Mouse (Mus musculus) neural tube, embryonic 14.5 days (tissue): ENCODE measurements around the gene Ano8. TPM values are rescaled to one million over a fixed set of nuclear protein-coding genes. Genes with fewer than 3 reads are reported as not detected.
"Not testable (repeated sequence)": the region's sequence is repeated elsewhere in the genome, so short reads cannot be mapped to it uniquely, and the experiment has no call there.

ENCODE experiments used
- ATAC-seq: fragments of 200-750 bp; cut with Nextera tagmentation; 2 replicates; pipeline ENCODE4 v1.8.0; 2017; ENCODE audit warnings: low read depth, mild to moderate bottlenecking, moderate TSS enrichment, moderate library complexity
- H3K27ac ChIP-seq: fragments of 300-500 bp; sonication (generic); 2 replicates; pipeline ENCODE4 v1.5.1; 2014; ENCODE audit warnings: low read depth, mild to moderate bottlenecking, control low read depth, low read length, moderate library complexity, mixed read lengths
- H3K27me3 ChIP-seq: fragments of 300-500 bp; sonication (generic); 2 replicates; pipeline ENCODE4 v1.6.1; 2014; ENCODE audit warnings: low read length; ENCODE audit not compliant: control insufficient read depth, insufficient read depth
- H3K36me3 ChIP-seq: fragments of 300-500 bp; sonication (generic); 2 replicates; pipeline ENCODE4 v1.6.1; 2014; ENCODE audit warnings: low read length, mixed read lengths; ENCODE audit not compliant: control insufficient read depth, insufficient read depth
- H3K4me1 ChIP-seq: fragments of 300-500 bp; sonication (generic); 2 replicates; pipeline ENCODE4 v1.6.1; 2014; ENCODE audit warnings: low read length; ENCODE audit not compliant: control insufficient read depth, insufficient read depth
- H3K4me2 ChIP-seq: fragments of 300-500 bp; sonication (generic); 2 replicates; pipeline ENCODE4 v1.6.1; 2014; ENCODE audit warnings: mild to moderate bottlenecking, low read depth, low read length, control low read depth
- H3K4me3 ChIP-seq: fragments of 300-500 bp; sonication (generic); 2 replicates; pipeline ENCODE4 v1.5.1; 2014; ENCODE audit warnings: low read depth, low read length, control low read depth, mixed read lengths
- H3K9ac ChIP-seq: fragments of 300-500 bp; sonication (generic); replicated peaks from 2 replicates; pipeline ENCODE4 v1.6.1; 2014; ENCODE audit warnings: low read depth, mild to moderate bottlenecking, control low read depth, low read length, mixed read lengths
- H3K9me3 ChIP-seq: fragments of 300-500 bp; sonication (generic); 2 replicates; pipeline ENCODE4 v1.6.1; 2016; ENCODE audit warnings: low read length; ENCODE audit not compliant: control insufficient read depth
- WGBS: fragments of 180-500 bp; shearing (Covaris S2); extraction: QIAGEN DNeasy Blood & Tissue Kit; methylation state at CpG from one replicate; pipeline ENCODE4 v1.1.7; 2014; 5-methylcytosine and 5-hydroxymethylcytosine counted together
- polyA plus RNA-seq: library from polyadenylated mRNA; unstranded; fragments of >200 nt; fragmentation: Nextera tagmentation; extraction: Ambion mirVana; gene quantifications from 2 replicates; pipeline ENCODE4 v1.2.1, GENCODE M21; 2014

Ano8 gene
- polyA plus RNA-seq, 1 experiment from 2014 or later: 8.4 TPM

DNA sequence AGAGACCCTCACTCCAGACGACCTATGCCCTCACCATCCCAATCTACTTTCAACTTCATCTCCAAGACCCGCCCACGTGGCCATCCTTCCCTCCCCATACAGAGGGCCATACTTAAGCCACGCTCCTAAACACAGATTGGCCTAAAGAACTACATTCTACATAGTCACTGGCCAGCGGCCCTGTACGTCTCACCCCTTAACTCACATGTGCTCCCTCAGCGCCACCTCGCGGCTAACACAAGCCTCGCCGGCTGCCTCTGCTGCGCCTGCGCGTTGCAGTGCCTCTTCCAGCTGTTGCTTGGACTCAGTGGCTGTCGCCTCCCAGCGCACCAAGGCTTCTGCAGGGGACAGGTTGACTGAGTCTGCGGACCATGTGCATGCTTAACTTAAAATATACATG lies 35.9 kb upstream of the Ano8 start:
- 7% methylated on average over 17 of the region's 17 CpGs for WGBS
- Histone ChIP-seq H3K9me3 (no peaks in the 10 kb centered on the region), H3K9ac (no peak overlapping the region), H3K27ac (no peak overlapping the region), H3K4me1 (0 out of 2 replicates have a peak, but pooled peaks cover 4% of the 10 kb centered on the region), H3K4me3 (no peak overlapping the region), H3K27me3 (peaks cover 9% of the 10 kb centered on the region), H3K36me3 (no peaks in the 10 kb centered on the region), H3K4me2 (0 out of 2 replicates have a peak overlapping the region, but pooled peaks have one; percentile 6)
- ATAC-seq: peak; percentile 82

DNA sequence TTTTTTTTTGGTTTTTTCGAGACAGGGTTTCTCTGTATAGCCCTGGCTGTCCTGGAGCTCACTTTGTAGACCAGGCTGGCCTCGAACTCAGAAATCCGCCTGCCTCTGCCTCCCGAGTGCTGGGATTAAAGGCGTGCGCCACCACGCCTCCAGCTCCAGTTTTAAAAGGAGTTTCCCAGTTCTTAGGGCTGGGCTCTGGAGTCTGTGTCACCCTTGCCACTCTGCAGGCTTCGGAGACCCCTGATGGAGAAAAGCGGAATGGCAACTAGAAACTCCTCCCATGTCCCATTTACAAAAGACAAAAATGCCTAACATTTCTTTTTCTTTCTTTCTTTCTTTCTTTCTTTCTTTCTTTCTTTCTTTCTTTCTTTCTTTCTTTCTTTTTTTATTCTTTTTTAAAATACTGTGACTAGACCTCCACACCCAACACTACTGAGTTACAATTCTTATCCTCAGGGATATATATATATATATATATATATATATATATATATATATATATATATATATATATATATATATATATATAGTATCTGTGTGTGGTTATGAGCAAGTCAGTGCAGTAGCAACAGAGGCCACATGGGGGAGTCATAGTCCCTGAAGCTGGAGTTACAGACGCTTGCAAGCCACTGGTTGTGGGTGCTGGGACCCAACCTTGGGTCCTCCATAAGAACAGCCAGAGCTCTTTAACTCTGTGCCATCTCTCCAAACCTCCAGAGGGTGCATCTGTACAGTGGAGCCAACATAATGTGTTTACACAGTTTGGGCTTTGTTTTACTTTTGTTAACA lies 33.5 kb upstream of the Ano8 start:
- H3K4me2 ChIP-seq, H3K9me3 ChIP-seq, H3K27me3 ChIP-seq, H3K4me3 ChIP-seq, H3K27ac ChIP-seq, H3K36me3 ChIP-seq, H3K9ac ChIP-seq, H3K4me1 ChIP-seq: not testable (repeated sequence)
- WGBS: 33% methylated on average over 9 of the region's 10 CpGs
- 0 out of 2 replicates have a peak, but pooled peaks have one; percentile 41 for ATAC-seq

DNA sequence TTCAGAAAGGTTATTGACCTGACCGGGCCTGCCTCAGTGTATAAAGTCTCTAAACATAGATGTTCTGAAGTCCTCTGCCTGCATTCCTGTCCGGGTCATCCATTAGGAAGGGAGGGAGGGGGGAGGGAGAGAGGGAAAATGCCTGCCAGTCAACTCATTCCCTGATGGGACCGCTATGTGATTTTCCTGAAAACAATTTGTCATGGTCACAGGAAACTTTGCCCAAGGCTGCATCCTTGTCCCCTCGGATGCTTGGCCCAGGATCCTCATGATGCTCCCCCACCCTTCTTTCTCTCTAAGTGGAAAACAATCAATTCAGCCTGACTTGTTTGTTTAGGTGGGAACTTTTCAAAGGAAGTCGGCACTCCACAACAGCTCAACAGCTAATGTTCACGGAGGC lies 31.0 kb upstream of the Ano8 start:
- WGBS: 15% methylated on average over 6 of the region's 6 CpGs
- no peaks in the 10 kb centered on the region for H3K9me3 ChIP-seq
- H3K9ac ChIP-seq: no peak overlapping the region
- no peaks in the 10 kb centered on the region for H3K36me3 ChIP-seq
- H3K27ac ChIP-seq: no peak overlapping the region
- ATAC-seq: no peak
- H3K27me3 ChIP-seq: no peaks in the 10 kb centered on the region
- H3K4me1 ChIP-seq: no peaks in the 10 kb centered on the region
- H3K4me2 ChIP-seq: no peak overlapping the region
- no peak overlapping the region for H3K4me3 ChIP-seq

DNA sequence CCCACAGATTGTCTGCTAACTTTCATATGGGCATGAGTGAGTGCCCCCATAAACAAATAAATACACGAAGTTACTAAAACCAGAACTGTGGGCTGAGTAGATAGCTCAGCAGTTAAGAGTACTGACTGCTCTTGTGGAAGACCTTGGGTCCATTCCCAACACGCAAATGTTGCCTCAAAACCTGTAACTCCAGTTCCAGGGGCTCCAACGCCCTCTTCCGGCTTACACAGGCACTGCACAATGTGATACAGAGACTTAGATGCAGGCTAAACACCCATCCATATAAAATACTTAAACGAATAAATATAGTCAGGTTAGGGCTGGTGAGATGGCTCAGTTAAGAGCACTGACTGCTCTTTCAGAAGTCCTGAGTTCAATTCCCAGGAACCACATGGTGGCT lies 29.3 kb upstream of the Ano8 start:
- Histone ChIP-seq H3K4me1 (no peaks in the 10 kb centered on the region), H3K27me3 (no peaks in the 10 kb centered on the region), H3K9ac (no peak overlapping the region), H3K4me3 (no peak overlapping the region), H3K27ac (no peak overlapping the region), H3K36me3 (no peaks in the 10 kb centered on the region), H3K4me2 (no peak overlapping the region), H3K9me3 (no peaks in the 10 kb centered on the region)
- 74% methylated on average over 5 of the region's 5 CpGs for WGBS
- ATAC-seq: no peak

DNA sequence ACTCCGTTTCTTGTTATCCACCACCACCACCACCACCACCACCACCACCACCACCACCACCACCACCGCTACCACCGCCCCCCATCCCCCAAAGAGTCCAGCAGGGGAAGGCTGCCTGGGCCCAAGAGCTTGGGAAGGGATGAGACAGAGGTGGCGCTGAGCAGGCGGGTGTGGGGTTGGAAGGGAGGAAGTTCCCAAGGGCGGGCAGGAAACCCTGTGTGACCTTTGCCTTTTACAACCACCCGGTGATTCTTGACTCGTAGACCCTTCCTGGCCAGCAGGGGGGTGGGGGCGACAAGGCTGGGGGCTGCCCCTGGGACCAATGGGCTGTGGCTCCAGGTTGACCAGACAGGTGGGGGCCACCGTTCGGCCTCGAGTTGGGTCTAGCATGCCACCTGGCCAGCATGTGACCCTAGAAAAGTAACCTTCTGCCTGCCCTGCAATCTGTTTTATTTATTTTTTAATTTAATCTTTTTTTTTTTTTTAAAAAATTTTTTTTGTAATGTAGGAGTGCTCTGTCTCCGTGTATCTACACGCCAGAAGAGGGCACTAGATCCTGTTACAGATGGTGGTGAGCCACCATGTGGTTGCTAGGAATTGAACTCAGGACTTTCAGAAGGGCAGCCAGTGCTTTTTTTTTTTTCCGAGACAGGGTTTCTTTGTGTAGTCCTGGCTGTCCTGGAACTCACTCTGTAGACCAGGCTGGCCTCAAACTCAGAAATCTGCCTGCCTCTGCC lies 27.4 kb upstream of the Ano8 start:
- Histone ChIP-seq H3K27me3 (peaks cover 7% of the 10 kb centered on the region), H3K4me3 (no peak overlapping the region), H3K9me3 (no peaks in the 10 kb centered on the region), H3K9ac (no peak overlapping the region), H3K36me3 (no peaks in the 10 kb centered on the region), H3K4me2 (no peak overlapping the region), H3K27ac (no peak overlapping the region), H3K4me1 (no peaks in the 10 kb centered on the region)
- 65% methylated on average over 12 of the region's 15 CpGs for WGBS
- no peak for ATAC-seq

DNA sequence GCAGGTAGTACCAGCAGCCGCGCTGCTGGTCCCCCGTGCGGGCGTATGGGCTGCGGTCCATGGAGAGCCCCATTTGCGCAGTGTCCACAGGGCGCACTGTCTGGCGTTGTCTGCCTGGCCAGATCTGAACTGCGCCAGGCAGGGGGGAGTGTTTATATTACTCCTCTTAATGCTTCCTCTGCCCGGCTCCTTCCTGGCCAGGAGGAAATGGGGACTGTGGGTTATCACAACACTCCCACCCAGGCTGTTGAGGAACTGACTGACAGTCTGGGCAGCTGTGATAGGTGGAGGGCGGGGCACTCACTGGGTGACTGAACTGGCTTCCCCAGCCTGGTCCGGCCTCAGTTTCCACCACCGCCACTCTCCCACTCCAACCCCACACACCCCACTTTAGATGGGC lies 25.9 kb upstream of the Ano8 start, which contains the start of gene Plvap:
TSS of gene Plvap (minus strand) at position 109 of the 400 bp plus-strand sequence.
- H3K4me2 ChIP-seq: no peak within 1 kb of the TSS
- no peak within 1 kb of the TSS for H3K4me3 ChIP-seq
- 62% methylated on average over 14 of the region's 14 CpGs for WGBS
- no peak within 1 kb of the TSS for H3K9ac ChIP-seq
- no peaks in the 10 kb centered on the region for H3K9me3 ChIP-seq
- ATAC-seq: no peak
- no peaks in the 10 kb centered on the region for H3K36me3 ChIP-seq
- peaks cover 21% of the 10 kb centered on the region for H3K27me3 ChIP-seq
- H3K27ac ChIP-seq: no peak within 1 kb of the TSS
- H3K4me1 ChIP-seq: no peaks in the 10 kb centered on the region

DNA sequence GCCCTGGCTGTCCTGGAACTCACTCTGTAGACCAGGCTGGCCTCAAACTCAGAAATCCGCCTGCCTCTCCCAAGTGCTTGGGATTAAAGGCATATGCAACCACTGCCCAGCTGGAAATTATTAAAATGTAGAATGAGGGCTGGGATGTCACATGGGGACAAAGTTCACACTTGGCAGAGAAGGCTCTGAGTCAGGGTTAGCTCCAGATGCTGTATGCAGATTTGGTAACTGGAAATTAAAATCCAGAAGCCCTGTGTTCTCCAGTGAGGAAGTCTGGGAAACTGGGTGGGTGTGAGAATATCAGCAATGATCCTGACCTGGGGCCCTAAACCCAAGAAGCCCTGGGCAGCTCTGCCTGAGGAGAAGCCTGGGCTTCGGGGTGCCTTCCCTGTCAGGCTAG lies 23.6 kb upstream of the Ano8 start:
- peaks cover 32% of the 10 kb centered on the region for H3K27me3 ChIP-seq
- H3K9ac ChIP-seq: no peak overlapping the region
- no peak overlapping the region for H3K4me2 ChIP-seq
- 76% methylated on average over 2 of the region's 2 CpGs for WGBS
- no peak overlapping the region for H3K27ac ChIP-seq
- no peak overlapping the region for H3K4me3 ChIP-seq
- no peak for ATAC-seq
- no peaks in the 10 kb centered on the region for H3K9me3 ChIP-seq
- H3K36me3 ChIP-seq: no peaks in the 10 kb centered on the region
- no peaks in the 10 kb centered on the region for H3K4me1 ChIP-seq

DNA sequence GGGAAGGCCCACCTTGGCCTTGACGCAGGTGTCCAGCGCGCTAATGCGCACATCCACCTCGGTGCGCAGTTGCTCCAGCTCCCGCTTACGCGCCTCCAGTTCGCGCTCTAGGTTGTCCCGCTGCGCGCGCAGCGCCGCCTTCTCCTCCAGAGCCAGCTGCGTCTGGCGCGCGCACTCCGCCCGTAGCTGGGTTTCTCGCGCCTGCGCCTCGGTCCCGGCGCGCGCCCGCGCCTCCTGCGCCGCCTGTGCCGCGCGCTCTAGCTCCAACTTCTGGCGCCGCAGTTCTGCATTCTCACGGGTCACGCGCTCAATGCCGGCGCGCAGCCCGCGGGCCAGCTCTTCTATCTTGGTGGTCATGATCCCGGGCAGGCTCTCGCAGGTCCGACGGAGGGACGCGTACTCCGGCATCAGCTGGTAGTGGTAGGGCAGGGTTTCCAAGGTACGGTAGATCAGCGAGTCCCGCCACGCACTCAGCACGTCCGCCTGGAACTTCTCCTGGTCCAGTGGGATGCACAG lies 21.9 kb upstream of the Ano8 start:
- WGBS: 0% methylated on average over 61 of the region's 61 CpGs
- peaks cover 32% of the 10 kb centered on the region for H3K27me3 ChIP-seq
- no peaks in the 10 kb centered on the region for H3K9me3 ChIP-seq
- H3K27ac ChIP-seq: no peak overlapping the region
- peak overlapping the region; percentile 47 for H3K4me2 ChIP-seq
- H3K9ac ChIP-seq: 0 out of 2 replicates have a peak overlapping the region, but pooled peaks have one; percentile 37
- H3K4me1 ChIP-seq: no peaks in the 10 kb centered on the region
- H3K4me3 ChIP-seq: peak overlapping the region; percentile 35
- no peaks in the 10 kb centered on the region for H3K36me3 ChIP-seq
- ATAC-seq: peak; percentile 86

DNA sequence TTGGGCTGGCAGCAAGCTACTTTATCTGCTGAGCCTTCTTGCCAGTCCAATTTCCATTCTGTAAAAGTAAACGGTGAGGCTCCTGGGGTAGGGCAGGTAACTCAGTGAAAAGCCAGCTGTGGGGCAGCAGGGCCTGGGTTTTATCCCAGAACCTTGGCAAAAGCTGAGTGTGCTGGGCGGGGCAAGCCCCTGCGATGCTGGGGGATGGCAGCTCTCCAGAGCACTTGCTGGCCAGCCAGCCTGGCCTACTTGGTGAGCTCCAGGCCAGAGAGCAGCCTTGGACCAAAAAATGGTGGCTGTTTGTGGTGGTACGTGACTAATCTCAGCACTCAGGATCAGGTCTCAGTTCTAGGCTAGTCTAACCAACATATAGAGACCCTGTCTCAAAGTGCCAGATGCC lies 20.2 kb upstream of the Ano8 start:
- Histone ChIP-seq H3K9ac (no peak overlapping the region), H3K27ac (no peak overlapping the region), H3K4me2 (no peak overlapping the region), H3K9me3 (no peaks in the 10 kb centered on the region), H3K36me3 (no peaks in the 10 kb centered on the region), H3K27me3 (peaks cover 32% of the 10 kb centered on the region), H3K4me3 (no peak overlapping the region), H3K4me1 (no peaks in the 10 kb centered on the region)
- WGBS: 82% methylated on average over 4 of the region's 4 CpGs
- ATAC-seq: no peak
